Mouse (Mus musculus) forebrain, embryonic 12.5 days (tissue): ENCODE measurements around the gene Krit1. TPM values are rescaled to one million over a fixed set of nuclear protein-coding genes. Genes with fewer than 3 reads are reported as not detected.
"Not testable (repeated sequence)": the region's sequence is repeated elsewhere in the genome, so short reads cannot be mapped to it uniquely, and the experiment has no call there.

Experiments used
- ATAC-seq: fragments of 200-750 bp; cut with Nextera tagmentation; 2 replicates; pipeline ENCODE4 v1.8.0; 2017; ENCODE audit warnings: moderate TSS enrichment; ENCODE audit not compliant: low FRiP score
- H3K27ac ChIP-seq: fragments of 300-500 bp; sonication (generic); 2 replicates; pipeline ENCODE4 v1.5.1; 2016; ENCODE audit warnings: mild to moderate bottlenecking
- H3K27me3 ChIP-seq: fragments of 300-500 bp; sonication (generic); 2 replicates; pipeline ENCODE4 v1.6.1; 2016; ENCODE audit warnings: mild to moderate bottlenecking
- H3K36me3 ChIP-seq: fragments of 300-500 bp; sonication (generic); replicated peaks from 2 replicates; pipeline ENCODE4 v1.6.1; 2016; ENCODE audit warnings: mild to moderate bottlenecking
- H3K4me1 ChIP-seq: fragments of 300-500 bp; sonication (generic); 2 replicates; pipeline ENCODE4 v1.6.1; 2016
- H3K4me2 ChIP-seq: fragments of 300-500 bp; sonication (generic); 2 replicates; pipeline ENCODE4 v1.6.1; 2016; ENCODE audit warnings: mild to moderate bottlenecking, moderate library complexity
- H3K4me3 ChIP-seq: fragments of 300-500 bp; sonication (generic); replicated peaks from 2 replicates; pipeline ENCODE4 v1.5.1; 2016; ENCODE audit warnings: mild to moderate bottlenecking
- H3K9ac ChIP-seq: fragments of 300-500 bp; sonication (generic); 2 replicates; pipeline ENCODE4 v1.6.1; 2016; ENCODE audit warnings: mild to moderate bottlenecking
- H3K9me3 ChIP-seq: fragments of 300-500 bp; sonication (generic); 2 replicates; pipeline ENCODE4 v1.6.1; 2016
- WGBS: fragments of 180-500 bp; shearing (Covaris S2); methylation state at CpG from one replicate; pipeline ENCODE4 v1.1.7; 2016; 5-methylcytosine and 5-hydroxymethylcytosine counted together
- polyA plus RNA-seq: library from polyadenylated mRNA; unstranded; fragments of >200 nt; fragmentation: Nextera tagmentation; extraction: Ambion mirVana; gene quantifications from 2 replicates; pipeline ENCODE4 v1.2.1, GENCODE M21; 2016

Krit1 gene
- polyA plus RNA-seq, 1 experiment from 2014 or later: 83.3 TPM

DNA sequence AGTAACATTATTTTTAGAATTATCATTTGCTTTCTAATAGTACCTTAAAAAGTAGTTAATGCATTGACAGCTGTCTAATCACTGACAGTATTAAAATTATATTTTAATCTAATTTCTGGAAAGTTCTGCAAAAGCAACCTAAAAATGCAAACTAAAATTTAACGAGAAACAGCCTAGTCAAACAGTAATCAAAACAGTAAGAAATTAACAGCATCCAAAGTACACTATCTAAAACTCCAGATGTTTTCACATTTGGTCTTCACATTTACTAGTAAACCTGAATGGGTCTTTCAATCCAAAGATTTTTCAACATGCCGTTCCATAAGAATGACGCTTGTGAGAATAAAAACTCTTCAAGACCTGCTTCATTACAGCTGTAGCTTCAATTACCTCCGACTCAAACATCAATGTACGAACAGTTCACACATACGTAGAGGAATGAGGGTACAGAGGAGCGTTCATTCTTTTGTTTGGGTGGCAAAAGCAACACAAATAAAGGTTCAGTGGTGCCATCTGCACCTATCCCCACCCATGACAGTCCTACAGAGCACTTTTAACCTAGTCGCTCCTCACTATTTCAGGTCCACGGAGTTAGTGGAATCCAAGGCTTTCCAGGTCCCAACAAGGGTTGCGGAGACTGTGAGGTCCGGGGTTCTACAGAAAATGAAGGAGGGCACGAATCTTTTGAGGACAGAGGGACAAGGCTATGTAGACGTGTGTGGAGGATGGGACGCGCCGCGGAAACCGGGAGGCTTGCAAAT lies 1.1 kb upstream of the Krit1 start:
- Histone ChIP-seq H3K4me2 (peak overlapping the region; percentile 86), H3K27me3 (no peaks in the 10 kb centered on the region), H3K9ac (peak overlapping the region; percentile 83), H3K4me1 (peaks cover 18% of the 10 kb centered on the region), H3K27ac (peak overlapping the region; percentile 93), H3K9me3 (no peaks in the 10 kb centered on the region), H3K36me3 (no peaks in the 10 kb centered on the region), H3K4me3 (peak overlapping the region; percentile 92)
- peak; percentile 1; the same call in 1 of the 2 replicates for ATAC-seq
- 6% methylated on average over 18 of the region's 18 CpGs for WGBS

DNA sequence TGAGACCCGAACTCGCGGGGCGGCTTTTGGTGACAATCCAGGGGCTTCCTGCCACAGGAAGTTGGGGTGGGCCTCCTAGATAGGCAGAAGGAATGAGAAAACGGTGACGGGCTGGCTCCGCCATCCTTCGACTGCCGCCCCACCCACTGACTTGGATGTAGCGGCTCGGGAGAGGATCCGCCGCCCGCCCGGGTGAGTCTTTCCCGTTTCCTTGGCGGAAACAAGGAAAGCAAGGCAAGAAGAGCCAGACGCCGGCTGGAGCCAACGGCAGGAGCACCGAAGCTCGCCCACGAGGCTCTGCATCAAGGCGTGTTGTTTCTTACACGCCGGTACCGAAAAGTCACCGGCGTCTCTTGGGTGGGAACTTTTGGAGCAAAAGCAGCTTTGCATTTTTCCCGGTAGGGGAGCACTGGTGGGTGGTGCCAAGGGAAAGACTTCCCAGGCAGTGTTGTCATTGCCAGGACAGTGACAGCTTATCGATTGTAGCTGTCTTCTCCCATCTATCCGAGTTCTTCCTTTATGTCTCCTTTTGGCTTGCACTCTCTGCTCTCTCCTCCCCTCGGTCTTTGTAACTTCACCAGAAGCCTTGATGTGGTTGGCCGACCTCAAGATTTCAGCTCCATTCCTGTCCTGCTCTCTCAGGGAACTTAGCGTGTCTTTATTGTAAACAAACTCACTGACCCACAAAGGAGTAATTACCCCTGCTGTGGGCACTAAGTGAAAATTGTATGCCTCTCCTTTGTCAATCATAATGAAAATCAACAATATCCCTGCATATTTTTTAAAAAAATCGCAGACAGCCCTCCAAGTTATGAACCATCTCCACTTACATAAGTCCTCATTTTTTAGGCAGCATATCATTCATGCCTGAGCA lies 545 bp downstream of the Krit1 start:
- no peaks in the 10 kb centered on the region for H3K9me3 ChIP-seq
- H3K4me1 ChIP-seq: peaks cover 18% of the 10 kb centered on the region
- H3K9ac ChIP-seq: peak overlapping the region; percentile 83
- H3K36me3 ChIP-seq: peaks cover 2% of the 10 kb centered on the region; the same call in 1 of the 2 replicates
- peak overlapping the region; percentile 92 for H3K4me3 ChIP-seq
- H3K27me3 ChIP-seq: no peaks in the 10 kb centered on the region
- ATAC-seq: peak; percentile 10; the same call in 1 of the 2 replicates
- 1% methylated on average over 36 of the region's 36 CpGs for WGBS
- H3K4me2 ChIP-seq: peak overlapping the region; percentile 86
- peak overlapping the region; percentile 93 for H3K27ac ChIP-seq

DNA sequence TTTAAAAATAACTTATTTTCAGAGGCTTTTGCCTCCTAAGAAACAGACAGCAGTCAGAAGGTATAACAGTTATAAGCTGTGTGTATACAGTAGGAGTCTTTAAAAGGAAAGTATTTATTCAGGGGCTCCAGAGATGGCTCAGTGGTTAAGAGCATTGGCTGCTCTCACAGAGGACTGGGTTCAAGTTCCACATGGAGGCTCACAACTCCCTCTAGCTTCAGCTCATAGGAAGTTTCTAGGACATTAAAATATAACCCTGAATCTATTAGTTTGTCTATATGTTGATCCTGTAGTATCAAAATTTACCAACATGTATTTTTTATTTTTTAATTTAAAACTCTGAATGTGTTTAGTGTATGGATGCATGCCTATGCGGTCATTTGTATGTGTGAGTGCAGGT lies 5.5 kb downstream of the Krit1 start:
- Histone ChIP-seq H3K4me3 (no peak overlapping the region), H3K9ac (no peak overlapping the region), H3K27me3 (no peaks in the 10 kb centered on the region), H3K27ac (no peak overlapping the region), H3K4me2 (no peak overlapping the region), H3K4me1 (peaks cover 6% of the 10 kb centered on the region), H3K36me3 (peaks cover 20% of the 10 kb centered on the region; the same call in 1 of the 2 replicates), H3K9me3 (no peaks in the 10 kb centered on the region)
- ATAC-seq: no peak
- 93% methylated on average over 1 of the region's 1 CpGs for WGBS

DNA sequence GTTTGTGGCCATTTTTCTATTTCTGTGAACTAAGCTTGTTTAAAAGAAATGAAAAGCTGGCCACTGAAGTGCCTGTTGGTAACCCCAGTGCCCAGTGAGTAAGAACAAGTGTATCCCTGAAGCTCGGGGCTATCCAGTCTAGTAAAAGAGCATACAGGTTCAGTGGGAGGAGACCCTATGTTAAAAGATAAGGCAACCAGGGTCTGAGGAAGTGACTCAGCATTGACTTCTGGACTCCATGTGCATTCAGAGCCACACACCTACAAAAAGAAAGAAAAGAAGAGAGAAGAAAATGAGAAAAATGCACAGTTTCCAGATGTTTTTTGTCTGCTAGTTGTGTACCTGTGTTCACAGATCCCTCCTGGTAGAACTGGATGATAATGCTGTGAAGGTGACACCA lies 31.1 kb downstream of the Krit1 start:
- H3K4me2 ChIP-seq: no peak overlapping the region
- no peak for ATAC-seq
- H3K4me3 ChIP-seq: no peak overlapping the region
- no peaks in the 10 kb centered on the region for H3K9me3 ChIP-seq
- H3K27me3 ChIP-seq: no peaks in the 10 kb centered on the region
- H3K4me1 ChIP-seq: no peaks in the 10 kb centered on the region
- no peak overlapping the region for H3K9ac ChIP-seq
- peaks cover 44% of the 10 kb centered on the region for H3K36me3 ChIP-seq
- no peak overlapping the region for H3K27ac ChIP-seq
- WGBS: 90% methylated on average over 1 of the region's 1 CpGs

DNA sequence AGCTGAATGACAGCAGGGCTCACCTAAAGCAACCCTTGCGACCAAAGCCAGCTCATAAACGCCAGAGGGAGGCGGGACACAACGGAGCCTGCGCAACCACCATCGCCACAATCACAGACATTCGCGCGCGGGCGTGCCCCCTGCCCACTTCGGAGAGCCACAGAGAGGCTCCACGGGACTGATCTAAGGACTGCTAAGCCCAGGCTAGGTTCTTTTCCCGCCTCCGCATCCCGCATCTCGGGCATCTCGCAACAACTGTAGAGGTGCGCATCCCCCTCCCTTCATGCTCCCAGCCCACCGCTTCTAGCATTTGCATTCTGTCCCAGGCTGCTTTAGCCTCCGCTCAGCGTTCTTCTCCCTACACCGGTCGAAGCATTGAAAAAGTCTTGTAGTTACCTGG lies 42.0 kb downstream of the Krit1 start, which contains the start of gene Lrrd1:
Lrrd1 (plus strand) TSS at position 148 of the 400 bp plus-strand sequence.
- Histone ChIP-seq H3K27ac (no peak within 1 kb of the TSS), H3K9me3 (no peaks in the 10 kb centered on the region), H3K9ac (peak within 1 kb of the TSS; percentile 47; the same call in 1 of the 2 replicates), H3K27me3 (0 out of 2 replicates have a peak, but pooled peaks cover 4% of the 10 kb centered on the region), H3K4me3 (peak within 1 kb of the TSS; percentile 40), H3K4me2 (peak within 1 kb of the TSS; percentile 60), H3K36me3 (peaks cover 15% of the 10 kb centered on the region), H3K4me1 (peaks cover 5% of the 10 kb centered on the region)
- ATAC-seq: no peak
- 4% methylated on average over 24 of the region's 24 CpGs for WGBS

DNA sequence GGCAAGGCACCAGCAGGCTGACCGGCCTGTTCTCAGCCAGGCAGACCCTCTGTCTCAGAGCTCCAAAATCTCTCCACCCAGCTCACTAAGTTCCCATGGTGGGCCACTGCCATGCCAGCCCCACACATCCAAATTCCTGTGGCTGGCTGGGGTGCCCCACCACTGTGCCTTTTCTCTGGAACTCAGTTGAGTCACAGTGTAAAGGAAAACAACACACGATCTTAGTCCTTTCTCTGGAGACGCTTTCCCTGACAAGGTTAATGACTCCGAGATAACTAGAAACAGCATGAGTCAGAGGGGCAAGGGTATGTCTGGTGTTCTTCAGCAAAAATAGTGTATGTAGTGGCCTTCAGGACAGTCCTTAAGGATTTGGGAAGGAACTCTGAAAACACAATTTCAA lies 67.2 kb downstream of the Krit1 start:
- no peak overlapping the region for H3K27ac ChIP-seq
- WGBS: 83% methylated on average over 4 of the region's 4 CpGs
- H3K9me3 ChIP-seq: no peaks in the 10 kb centered on the region
- H3K4me3 ChIP-seq: no peak overlapping the region
- H3K4me2 ChIP-seq: no peak overlapping the region
- no peaks in the 10 kb centered on the region for H3K36me3 ChIP-seq
- H3K9ac ChIP-seq: no peak overlapping the region
- ATAC-seq: no peak
- H3K4me1 ChIP-seq: no peaks in the 10 kb centered on the region
- no peaks in the 10 kb centered on the region for H3K27me3 ChIP-seq

DNA sequence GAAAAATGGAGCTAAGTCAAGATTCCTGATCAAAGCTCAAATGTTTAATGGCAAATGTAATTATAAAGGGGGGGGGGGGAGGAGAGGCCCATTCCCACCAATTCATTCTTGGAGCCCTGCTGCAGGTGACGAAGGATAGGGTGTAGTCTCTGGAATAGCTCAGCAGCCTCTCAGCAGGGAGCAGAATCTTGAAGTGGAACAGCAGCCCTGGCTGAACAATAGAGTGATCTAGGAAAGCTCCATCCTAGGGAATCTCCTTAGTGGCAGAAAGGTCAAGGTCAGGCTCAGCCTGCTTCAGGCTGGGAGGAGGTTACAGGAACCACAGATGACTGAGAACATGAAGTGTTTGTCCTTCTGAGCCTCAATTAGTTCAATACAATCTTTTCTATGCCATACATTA lies 69.4 kb downstream of the Krit1 start:
- H3K4me2 ChIP-seq: no peak overlapping the region
- H3K4me1 ChIP-seq: no peaks in the 10 kb centered on the region
- H3K9me3 ChIP-seq: no peaks in the 10 kb centered on the region
- no peak for ATAC-seq
- 0% methylated on average over 1 of the region's 1 CpGs for WGBS
- H3K27ac ChIP-seq: no peak overlapping the region
- H3K4me3 ChIP-seq: no peak overlapping the region
- no peaks in the 10 kb centered on the region for H3K27me3 ChIP-seq
- H3K9ac ChIP-seq: no peak overlapping the region
- H3K36me3 ChIP-seq: no peaks in the 10 kb centered on the region

DNA sequence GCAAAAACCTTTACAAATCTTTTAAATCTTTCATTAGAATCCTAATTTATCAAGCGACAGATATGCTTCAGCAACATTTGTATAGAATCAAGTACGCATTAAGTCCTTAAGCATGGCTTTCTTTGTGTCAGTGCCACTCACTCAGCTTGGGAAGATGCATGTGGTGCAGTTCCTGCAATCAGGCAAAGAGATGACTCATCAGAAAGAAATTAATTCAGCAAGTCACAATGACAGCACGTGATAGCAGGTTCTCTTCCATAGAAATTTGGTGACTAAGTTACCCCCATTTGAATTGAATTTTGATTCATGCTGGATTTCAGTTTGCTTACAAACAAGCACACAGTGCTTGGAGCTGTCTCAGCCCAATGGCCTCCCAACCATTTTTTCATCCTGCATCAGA lies 70.5 kb downstream of the Krit1 start:
- Histone ChIP-seq H3K9me3 (no peaks in the 10 kb centered on the region), H3K9ac (no peak overlapping the region), H3K4me3 (no peak overlapping the region), H3K27me3 (no peaks in the 10 kb centered on the region), H3K4me2 (no peak overlapping the region), H3K36me3 (no peaks in the 10 kb centered on the region), H3K27ac (no peak overlapping the region), H3K4me1 (no peaks in the 10 kb centered on the region)
- 72% methylated on average over 3 of the region's 3 CpGs for WGBS
- ATAC-seq: no peak

DNA sequence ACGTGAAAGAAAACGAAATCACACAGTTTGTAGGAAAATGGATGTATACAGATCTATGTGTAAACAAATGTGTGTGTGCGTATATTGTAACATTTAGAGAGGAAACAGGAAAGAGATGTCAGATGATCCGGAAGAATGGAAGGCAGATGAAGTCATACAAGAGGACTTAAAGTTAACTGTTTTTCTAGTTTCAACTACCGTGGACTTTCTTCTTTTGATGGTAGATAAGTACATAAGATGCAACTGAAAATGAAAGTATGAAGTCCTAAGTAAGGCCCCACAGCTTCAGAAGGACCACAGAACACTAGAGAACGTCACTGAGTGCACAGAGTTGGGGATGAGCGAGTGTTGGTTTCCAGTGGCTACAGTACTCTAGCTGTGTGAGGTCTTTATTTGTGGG lies 83.9 kb downstream of the Krit1 start:
- H3K4me1 ChIP-seq, H3K27ac ChIP-seq, H3K9me3 ChIP-seq, H3K27me3 ChIP-seq, ATAC-seq, H3K9ac ChIP-seq, H3K4me3 ChIP-seq, H3K36me3 ChIP-seq, H3K4me2 ChIP-seq: not testable (repeated sequence)
- 90% methylated on average over 6 of the region's 7 CpGs for WGBS

DNA sequence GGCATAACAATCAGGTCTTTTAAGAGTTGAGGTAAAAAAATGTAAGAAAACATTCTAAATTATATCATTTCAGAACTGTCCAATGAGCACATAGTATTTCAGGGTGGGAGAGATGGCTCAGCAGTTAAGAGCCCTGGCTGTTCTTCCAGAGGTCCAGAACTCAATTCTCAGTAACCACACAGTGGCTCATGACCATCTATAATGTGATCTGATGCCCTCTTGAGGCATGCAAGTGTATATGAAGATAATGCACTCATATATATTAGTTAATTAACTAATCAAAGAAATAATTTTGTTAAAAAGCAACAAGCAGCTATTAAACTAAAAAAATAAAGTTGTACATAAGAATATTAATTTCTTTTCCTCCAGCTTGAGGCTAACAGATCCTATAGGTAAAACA lies 86.2 kb downstream of the Krit1 start:
- no peaks in the 10 kb centered on the region for H3K9me3 ChIP-seq
- ATAC-seq: no peak
- H3K9ac ChIP-seq: no peak overlapping the region

DNA sequence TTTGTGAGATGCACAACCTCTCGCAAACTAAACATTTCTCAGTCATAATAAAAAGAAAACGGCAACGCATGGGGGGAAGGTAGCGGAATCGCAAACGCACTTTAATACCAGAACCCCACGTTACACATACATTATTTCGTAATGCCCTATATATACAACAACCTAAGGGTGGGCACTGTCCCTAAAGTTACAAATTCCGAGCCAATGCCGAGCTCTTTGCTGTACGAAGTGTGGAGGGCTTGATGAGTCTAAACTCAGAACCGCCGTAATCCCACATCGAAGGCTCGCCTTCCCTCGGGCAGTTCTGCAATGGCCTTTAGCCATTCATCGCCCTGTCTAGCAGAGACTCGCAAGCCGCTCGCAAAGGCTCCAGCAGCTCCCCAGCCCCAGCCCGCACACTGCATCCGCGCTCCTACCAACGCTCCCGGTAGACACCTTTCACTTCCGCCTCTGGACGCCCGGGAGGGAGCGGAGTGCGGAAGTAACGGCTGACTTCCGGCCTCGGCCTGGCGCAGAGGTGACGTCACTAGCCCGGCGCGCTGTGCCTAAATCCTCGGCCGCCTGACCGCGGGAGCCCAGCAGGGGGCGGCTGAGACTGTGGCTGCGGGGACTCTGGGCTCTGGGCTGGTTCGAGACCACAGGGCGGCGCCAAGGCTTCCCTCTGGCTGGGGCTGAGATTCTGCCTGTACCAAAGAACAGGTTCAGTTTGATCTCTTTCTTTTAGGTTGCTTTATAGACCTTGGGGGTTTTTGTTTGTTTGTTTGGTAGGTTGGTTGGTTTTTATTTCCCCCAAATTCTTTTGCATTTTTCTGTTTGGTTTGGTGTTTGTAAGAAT lies 90.7 kb downstream of the Krit1 start, which contains the start of gene Mterf1a:
Mterf1a (minus strand) TSS at position 475 of the 835 bp plus-strand sequence.
- not testable (repeated sequence) for H3K27ac ChIP-seq, H3K4me1 ChIP-seq, H3K9me3 ChIP-seq, H3K36me3 ChIP-seq, H3K27me3 ChIP-seq
- Histone ChIP-seq H3K4me3 (peak within 1 kb of the TSS; percentile 41), H3K9ac (peak within 1 kb of the TSS; percentile 55), H3K4me2 (peak within 1 kb of the TSS; percentile 66)
- ATAC-seq: peak; percentile 100
- WGBS: under 1% methylated on average over 10 of the region's 47 CpGs

More for the DNA sequence above, 86.2 kb downstream of the Krit1 start:
- H3K27ac ChIP-seq: no peak overlapping the region
- H3K4me3 ChIP-seq: no peak overlapping the region
- no peak overlapping the region for H3K4me2 ChIP-seq
- H3K4me1 ChIP-seq: peaks cover 3% of the 10 kb centered on the region; the same call in 1 of the 2 replicates
- no peaks in the 10 kb centered on the region for H3K36me3 ChIP-seq
- H3K27me3 ChIP-seq: no peaks in the 10 kb centered on the region

DNA sequence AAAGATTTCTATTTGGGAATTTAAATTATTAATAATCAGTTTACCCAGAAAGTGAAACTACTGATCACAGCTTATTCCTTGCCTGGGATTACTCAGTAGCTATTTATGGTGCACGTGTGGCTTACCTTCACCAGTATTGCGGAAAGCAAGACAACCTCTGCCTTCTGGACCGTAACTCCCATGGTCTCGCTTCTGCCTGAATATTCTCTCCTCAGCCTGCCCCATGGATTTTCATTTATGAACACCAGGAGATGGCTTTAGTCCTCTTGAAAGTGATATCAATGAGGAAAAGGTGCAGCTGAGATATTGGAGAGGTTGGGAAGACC lies 91.3 kb downstream of the Krit1 start:
- H3K9ac ChIP-seq, H3K27me3 ChIP-seq, H3K4me2 ChIP-seq, H3K4me1 ChIP-seq, H3K27ac ChIP-seq, H3K36me3 ChIP-seq, H3K9me3 ChIP-seq, ATAC-seq, H3K4me3 ChIP-seq: not testable (repeated sequence)
- WGBS: 98% methylated on average over 4 of the region's 4 CpGs
